Mouse (Mus musculus): ENCODE results near the gene Ndufv1. TPM values are rescaled to one million over a fixed set of nuclear protein-coding genes. Genes with fewer than 3 reads are reported as not detected.
A peak's percentile ranks its signal among the peaks of the same experiment; 100 is the strongest.

Gene Ndufv1
- polyA plus RNA-seq, 1 experiment from 2014 or later, result 174 TPM

DNA sequence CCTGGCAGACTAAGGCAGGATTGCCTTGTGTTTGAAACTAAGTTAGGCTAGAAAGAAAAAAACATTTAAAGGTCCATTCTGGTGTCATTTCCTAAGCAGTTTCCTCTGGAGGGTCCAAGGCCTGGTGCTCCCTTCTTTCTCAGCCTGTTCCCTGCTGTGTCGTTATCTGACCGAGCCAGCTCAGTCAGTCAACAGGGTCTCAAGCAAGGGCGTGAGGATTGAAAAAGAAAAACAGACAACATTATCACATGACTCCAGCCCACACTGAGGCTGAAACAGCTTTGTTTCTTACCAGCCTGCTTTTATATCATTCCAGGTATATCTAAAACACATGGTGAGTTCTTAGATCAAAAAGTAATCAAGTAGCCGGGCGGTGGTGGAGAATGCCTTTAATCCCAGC is 3.0 kb upstream of the Ndufv1 start:
- Histone ChIP-seq H3K27ac (ENCODE audit: low read depth, low read length) (no peak overlapping the region), H3K9ac (ENCODE audit: low read length) (no peak overlapping the region), H3K4me1 (replicated peaks; ENCODE audit: control insufficient read depth, insufficient read depth, low read length) (peaks cover 5% of the 10 kb centered on the region; the same call in 1 of the 2 replicates), H3K9me3 (ENCODE audit: control insufficient read depth, low read length) (no peaks in the 10 kb centered on the region), H3K4me2 (ENCODE audit: low read depth, low read length, severe bottlenecking) (no peak overlapping the region), H3K36me3 (ENCODE audit: control insufficient read depth, insufficient read depth, low read length) (no peaks in the 10 kb centered on the region; the same call in 1 of the 2 replicates), H3K27me3 (ENCODE audit: control insufficient read depth, insufficient read depth, low read length) (no peaks in the 10 kb centered on the region), H3K4me3 (ENCODE audit: low read depth, low read length) (no peak overlapping the region)
- ATAC-seq (replicated peaks; ENCODE audit: low FRiP score) (no peak), DNase-seq (ENCODE audit: low spot score) (no peak)
- WGBS, result 66% methylated on average over 5 of the region's 5 CpGs

DNA sequence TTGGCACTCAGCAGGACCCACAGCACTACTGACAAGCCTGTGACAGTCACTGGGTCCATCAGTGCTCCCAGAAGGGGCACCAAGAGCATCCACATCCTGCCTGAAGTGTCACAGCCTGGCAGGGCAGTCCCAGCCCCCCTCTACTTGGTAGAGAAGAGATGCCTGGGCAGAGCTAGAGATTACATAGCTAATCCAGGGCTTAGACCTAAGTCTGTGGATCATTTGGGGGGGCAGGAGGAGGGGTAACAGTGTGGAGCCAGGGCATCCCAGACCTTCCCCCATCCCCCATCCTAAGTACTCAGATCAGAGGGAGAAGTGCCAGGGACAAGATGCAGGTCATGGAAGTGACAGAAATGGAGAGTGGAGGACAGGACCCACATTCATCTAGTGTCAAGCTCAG is 2.2 kb upstream of the Ndufv1 start:
- Histone ChIP-seq H3K4me1 (replicated peaks; ENCODE audit: control insufficient read depth, insufficient read depth, low read length) (peaks cover 5% of the 10 kb centered on the region; the same call in 1 of the 2 replicates), H3K27ac (ENCODE audit: low read depth, low read length) (no peak overlapping the region), H3K27me3 (ENCODE audit: control insufficient read depth, insufficient read depth, low read length) (no peaks in the 10 kb centered on the region), H3K4me3 (ENCODE audit: low read depth, low read length) (no peak overlapping the region), H3K9ac (ENCODE audit: low read length) (no peak overlapping the region), H3K36me3 (ENCODE audit: control insufficient read depth, insufficient read depth, low read length) (no peaks in the 10 kb centered on the region; the same call in 1 of the 2 replicates), H3K4me2 (ENCODE audit: low read depth, low read length, severe bottlenecking) (no peak overlapping the region), H3K9me3 (ENCODE audit: control insufficient read depth, low read length) (no peaks in the 10 kb centered on the region)
- no peak for DNase-seq (ENCODE audit: low spot score)
- no peak for ATAC-seq (replicated peaks; ENCODE audit: low FRiP score)

DNA sequence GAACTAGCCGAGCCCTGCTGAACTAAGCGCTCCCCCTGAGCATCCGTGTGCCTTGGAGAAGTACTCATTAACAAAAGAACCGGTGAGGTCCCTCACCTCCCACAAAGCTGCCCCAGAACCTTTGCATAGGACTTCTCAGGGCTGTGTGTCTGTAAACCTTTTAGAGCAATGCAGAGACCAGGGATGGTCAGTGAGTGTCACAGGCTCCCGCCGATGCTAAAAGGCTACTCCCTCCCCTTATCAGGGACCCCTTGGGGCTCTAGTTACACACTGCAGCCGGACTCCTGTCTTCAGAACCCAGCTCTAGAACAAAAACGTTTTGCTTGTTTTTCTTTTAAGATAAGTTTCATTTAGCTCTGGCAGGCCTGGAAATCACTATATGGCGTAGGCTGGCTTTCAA is 460 bp upstream of the Ndufv1 start:
- Histone ChIP-seq H3K9ac (ENCODE audit: low read length) (peak overlapping the region; percentile 59), H3K27ac (ENCODE audit: low read depth, low read length) (no peak overlapping the region)
- 21% methylated on average over 9 of the region's 9 CpGs for WGBS

DNA sequence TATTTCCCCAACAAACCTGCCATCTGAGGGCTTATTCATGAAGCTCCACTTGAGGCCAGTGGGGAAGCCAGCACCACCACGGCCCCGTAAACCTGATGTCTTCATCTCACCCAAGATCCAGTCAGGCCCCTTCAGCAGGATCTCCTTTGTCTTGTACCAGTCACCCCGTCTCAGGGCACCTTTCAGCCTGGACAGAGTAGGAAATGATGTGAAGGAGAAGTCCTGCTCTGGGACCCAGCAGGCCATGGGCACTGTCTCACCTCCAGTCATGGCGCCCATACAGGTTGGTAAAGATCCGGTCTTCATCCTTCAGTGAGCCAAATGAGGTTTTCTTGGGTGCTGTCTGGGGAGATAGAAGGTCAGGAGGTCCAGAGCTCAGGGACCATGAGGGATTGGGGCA is 1.5 kb downstream of the Ndufv1 start:
- WGBS, result 95% methylated on average over 5 of the region's 5 CpGs

More for the DNA sequence above, 460 bp upstream of the Ndufv1 start:
- Histone ChIP-seq H3K36me3 (ENCODE audit: control insufficient read depth, insufficient read depth, low read length) (no peaks in the 10 kb centered on the region; the same call in 1 of the 2 replicates), H3K4me1 (replicated peaks; ENCODE audit: control insufficient read depth, insufficient read depth, low read length) (peaks cover 5% of the 10 kb centered on the region; the same call in 1 of the 2 replicates), H3K4me3 (ENCODE audit: low read depth, low read length) (peak overlapping the region; percentile 76), H3K4me2 (ENCODE audit: low read depth, low read length, severe bottlenecking) (peak overlapping the region; percentile 52), H3K9me3 (ENCODE audit: control insufficient read depth, low read length) (no peaks in the 10 kb centered on the region), H3K27me3 (ENCODE audit: control insufficient read depth, insufficient read depth, low read length) (no peaks in the 10 kb centered on the region)
- DNase-seq (ENCODE audit: low spot score) (no peak), ATAC-seq (replicated peaks; ENCODE audit: low FRiP score) (no peak; the same call in 1 of the 2 replicates)

DNA sequence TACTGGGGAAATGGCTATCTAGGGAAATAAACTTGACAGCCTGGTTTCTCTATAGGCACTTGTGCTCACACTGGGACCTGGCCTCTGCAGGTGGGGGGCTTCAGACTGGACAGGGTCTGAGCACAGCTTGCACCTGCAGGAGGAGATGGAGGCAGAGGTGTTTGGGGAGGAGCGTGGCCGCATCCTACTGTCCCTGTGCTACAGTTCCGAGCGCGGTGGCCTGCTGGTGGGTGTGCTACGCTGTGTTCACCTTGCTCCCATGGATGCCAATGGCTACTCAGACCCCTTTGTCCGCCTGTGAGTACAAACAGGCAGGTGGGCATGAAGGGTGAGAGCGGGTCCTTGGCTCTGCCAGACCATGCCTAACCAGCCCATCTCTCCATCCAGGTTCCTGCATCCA is 6.6 kb downstream of the Ndufv1 start:
- H3K4me3 ChIP-seq (ENCODE audit: low read depth, low read length), result no peak overlapping the region
- DNase-seq (ENCODE audit: low spot score) (no peak), ATAC-seq (replicated peaks; ENCODE audit: low FRiP score) (no peak)
- 95% methylated on average over 8 of the region's 8 CpGs for whole genome bisulfite sequencing
- H3K9me3 ChIP-seq (ENCODE audit: control insufficient read depth, low read length), result no peaks in the 10 kb centered on the region
- H3K4me2 ChIP-seq (ENCODE audit: low read depth, low read length, severe bottlenecking), result no peak overlapping the region
- H3K4me1 ChIP-seq (replicated peaks; ENCODE audit: control insufficient read depth, insufficient read depth, low read length), result no peaks in the 10 kb centered on the region; the same call in 1 of the 2 replicates
- H3K27ac ChIP-seq (ENCODE audit: low read depth, low read length), result no peak overlapping the region
- H3K9ac ChIP-seq (ENCODE audit: low read length), result no peak overlapping the region
- no peaks in the 10 kb centered on the region; the same call in 1 of the 2 replicates for H3K36me3 ChIP-seq (ENCODE audit: control insufficient read depth, insufficient read depth, low read length)
- no peaks in the 10 kb centered on the region for H3K27me3 ChIP-seq (ENCODE audit: control insufficient read depth, insufficient read depth, low read length)

More for the DNA sequence above, 1.5 kb downstream of the Ndufv1 start:
- ATAC-seq (replicated peaks; ENCODE audit: low FRiP score) (no peak), DNase-seq (ENCODE audit: low spot score) (no peak)
- Histone ChIP-seq H3K27me3 (ENCODE audit: control insufficient read depth, insufficient read depth, low read length) (no peaks in the 10 kb centered on the region), H3K36me3 (ENCODE audit: control insufficient read depth, insufficient read depth, low read length) (no peaks in the 10 kb centered on the region; the same call in 1 of the 2 replicates), H3K4me3 (ENCODE audit: low read depth, low read length) (no peak overlapping the region), H3K9ac (ENCODE audit: low read length) (no peak overlapping the region), H3K27ac (ENCODE audit: low read depth, low read length) (no peak overlapping the region), H3K4me2 (ENCODE audit: low read depth, low read length, severe bottlenecking) (no peak overlapping the region), H3K4me1 (replicated peaks; ENCODE audit: control insufficient read depth, insufficient read depth, low read length) (peaks cover 5% of the 10 kb centered on the region; the same call in 1 of the 2 replicates), H3K9me3 (ENCODE audit: control insufficient read depth, low read length) (no peaks in the 10 kb centered on the region)

DNA sequence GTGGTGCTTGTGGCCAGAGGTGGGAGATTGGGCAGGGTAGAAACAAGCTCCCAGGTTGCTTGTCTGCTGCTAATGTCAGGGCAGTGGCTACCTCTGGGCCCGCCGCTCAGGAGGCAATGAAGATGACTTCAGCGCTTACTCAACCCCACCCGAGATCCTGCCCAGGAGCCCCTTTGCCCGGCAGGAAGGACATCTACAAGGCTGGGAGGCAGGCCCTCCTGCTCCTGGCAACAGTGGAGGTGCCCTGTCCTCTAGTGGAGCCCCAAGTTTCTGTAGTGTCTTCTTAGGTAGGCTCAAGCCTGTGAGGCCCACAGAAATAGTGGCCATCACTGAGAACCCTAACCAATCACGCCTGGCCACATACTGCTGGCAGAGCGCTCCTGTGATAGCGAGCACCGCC is 7.5 kb downstream of the Ndufv1 start:
- DNase-seq (ENCODE audit: low spot score), result no peak
- Histone ChIP-seq H3K27ac (ENCODE audit: low read depth, low read length) (no peak overlapping the region), H3K4me3 (ENCODE audit: low read depth, low read length) (no peak overlapping the region), H3K36me3 (ENCODE audit: control insufficient read depth, insufficient read depth, low read length) (no peaks in the 10 kb centered on the region; the same call in 1 of the 2 replicates), H3K4me2 (ENCODE audit: low read depth, low read length, severe bottlenecking) (no peak overlapping the region), H3K9me3 (ENCODE audit: control insufficient read depth, low read length) (no peaks in the 10 kb centered on the region), H3K27me3 (ENCODE audit: control insufficient read depth, insufficient read depth, low read length) (no peaks in the 10 kb centered on the region), H3K4me1 (replicated peaks; ENCODE audit: control insufficient read depth, insufficient read depth, low read length) (no peaks in the 10 kb centered on the region; the same call in 1 of the 2 replicates), H3K9ac (ENCODE audit: low read length) (no peak overlapping the region)
- no peak for ATAC-seq (replicated peaks; ENCODE audit: low FRiP score)
- WGBS, result 95% methylated on average over 9 of the region's 9 CpGs

DNA sequence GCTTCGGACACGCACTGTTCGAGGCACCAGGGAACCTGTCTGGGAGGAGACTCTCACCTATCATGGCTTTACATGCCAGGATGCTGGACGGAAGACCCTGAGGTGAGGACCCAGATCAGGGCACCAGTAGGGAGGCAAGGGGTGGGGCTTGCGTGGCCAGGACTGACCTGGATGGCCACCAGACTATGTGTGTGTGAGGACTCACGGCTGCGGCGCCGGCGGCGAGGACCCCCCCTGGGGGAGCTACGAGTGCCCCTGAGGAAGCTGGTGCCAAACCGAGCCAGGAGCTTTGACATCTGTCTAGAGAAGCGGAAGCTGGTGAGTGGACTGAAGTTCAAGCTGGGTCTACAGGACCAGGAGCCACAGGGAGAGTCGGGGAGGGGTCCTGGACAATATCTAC is 8.3 kb downstream of the Ndufv1 start:
- H3K9ac ChIP-seq (ENCODE audit: low read length), result no peak overlapping the region
- H3K4me1 ChIP-seq (replicated peaks; ENCODE audit: control insufficient read depth, insufficient read depth, low read length), result peaks cover 2% of the 10 kb centered on the region; the same call in 1 of the 2 replicates
- 88% methylated on average over 15 of the region's 15 CpGs for WGBS
- no peaks in the 10 kb centered on the region for H3K27me3 ChIP-seq (ENCODE audit: control insufficient read depth, insufficient read depth, low read length)
- no peak overlapping the region for H3K4me2 ChIP-seq (ENCODE audit: low read depth, low read length, severe bottlenecking)
- no peak overlapping the region for H3K4me3 ChIP-seq (ENCODE audit: low read depth, low read length)
- ATAC-seq (replicated peaks; ENCODE audit: low FRiP score) (no peak), DNase-seq (ENCODE audit: low spot score) (no peak)
- no peaks in the 10 kb centered on the region for H3K9me3 ChIP-seq (ENCODE audit: control insufficient read depth, low read length)
- no peak overlapping the region for H3K27ac ChIP-seq (ENCODE audit: low read depth, low read length)
- H3K36me3 ChIP-seq (ENCODE audit: control insufficient read depth, insufficient read depth, low read length), result no peaks in the 10 kb centered on the region; the same call in 1 of the 2 replicates

DNA sequence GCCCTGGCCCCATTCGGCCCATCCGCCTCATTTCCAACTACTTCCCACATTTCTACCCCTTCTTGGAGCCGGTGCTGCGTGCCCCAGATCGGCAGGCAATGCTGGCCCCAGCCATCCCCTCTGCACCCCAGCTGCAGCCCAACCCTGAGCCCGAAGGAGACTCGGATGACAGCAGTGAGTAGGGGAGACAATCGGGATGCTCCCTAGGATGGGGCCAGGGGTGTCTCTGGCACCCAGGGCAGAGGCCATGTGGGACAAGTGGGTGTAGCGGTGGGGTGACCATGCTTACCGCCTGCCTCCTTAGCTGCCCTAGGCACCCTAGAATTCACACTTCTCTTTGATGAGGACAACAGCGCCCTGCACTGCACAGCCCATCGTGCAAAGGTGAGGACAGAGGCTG is 9.0 kb downstream of the Ndufv1 start:
- no peak for DNase-seq (ENCODE audit: low spot score)
- Histone ChIP-seq H3K36me3 (ENCODE audit: control insufficient read depth, insufficient read depth, low read length) (no peaks in the 10 kb centered on the region; the same call in 1 of the 2 replicates), H3K4me1 (replicated peaks; ENCODE audit: control insufficient read depth, insufficient read depth, low read length) (peaks cover 2% of the 10 kb centered on the region; the same call in 1 of the 2 replicates), H3K27ac (ENCODE audit: low read depth, low read length) (no peak overlapping the region), H3K9ac (ENCODE audit: low read length) (no peak overlapping the region), H3K27me3 (ENCODE audit: control insufficient read depth, insufficient read depth, low read length) (no peaks in the 10 kb centered on the region), H3K9me3 (ENCODE audit: control insufficient read depth, low read length) (no peaks in the 10 kb centered on the region), H3K4me3 (ENCODE audit: low read depth, low read length) (no peak overlapping the region), H3K4me2 (ENCODE audit: low read depth, low read length, severe bottlenecking) (no peak overlapping the region)
- WGBS, result 86% methylated on average over 12 of the region's 12 CpGs
- no peak for ATAC-seq (replicated peaks; ENCODE audit: low FRiP score)

DNA sequence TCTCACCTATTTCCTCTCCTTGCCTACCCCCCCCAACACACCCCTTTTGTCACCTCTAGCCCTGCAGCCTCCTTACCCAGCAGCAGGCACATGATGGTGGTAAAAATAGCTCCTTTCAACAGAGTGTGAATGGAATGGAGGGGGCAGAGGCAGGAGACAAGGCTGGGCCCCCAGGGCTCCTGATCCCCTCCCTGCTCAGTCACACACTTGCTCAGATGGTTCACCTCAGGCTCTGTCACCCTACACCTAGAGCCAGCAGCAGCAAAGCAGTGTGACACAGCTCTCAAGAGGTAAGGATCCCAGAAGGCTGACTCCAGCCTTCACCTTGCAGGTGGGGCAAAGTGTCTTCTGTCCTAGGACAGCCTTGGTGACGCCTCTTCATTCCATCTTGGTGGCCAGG is 9.5 kb downstream of the Ndufv1 start, which contains the start of gene Doc2g:
Gene Doc2g, plus strand, starts transcription at position 202 of the 400 bp plus-strand sequence.
- Histone ChIP-seq H3K4me1 (replicated peaks; ENCODE audit: control insufficient read depth, insufficient read depth, low read length) (peaks cover 2% of the 10 kb centered on the region; the same call in 1 of the 2 replicates), H3K27ac (ENCODE audit: low read depth, low read length) (no peak within 1 kb of the TSS), H3K27me3 (ENCODE audit: control insufficient read depth, insufficient read depth, low read length) (no peaks in the 10 kb centered on the region), H3K9ac (ENCODE audit: low read length) (no peak within 1 kb of the TSS), H3K9me3 (ENCODE audit: control insufficient read depth, low read length) (no peaks in the 10 kb centered on the region), H3K4me2 (ENCODE audit: low read depth, low read length, severe bottlenecking) (no peak within 1 kb of the TSS), H3K4me3 (ENCODE audit: low read depth, low read length) (no peak within 1 kb of the TSS), H3K36me3 (ENCODE audit: control insufficient read depth, insufficient read depth, low read length) (no peaks in the 10 kb centered on the region; the same call in 1 of the 2 replicates)
- no peak for ATAC-seq (replicated peaks; ENCODE audit: low FRiP score)
- 80% methylated on average over 1 of the region's 1 CpGs for WGBS
- no peak for DNase-seq (ENCODE audit: low spot score)
